Mouse (Mus musculus): ENCODE data around the gene Rps2. TPM values are rescaled to one million over a fixed set of nuclear protein-coding genes. Genes with fewer than 3 reads are reported as not detected.

Gene Rps2
- polyA plus RNA-seq, 1 experiment = 381 TPM

- peak within 1 kb of the TSS; percentile 87 for H3K4me3 ChIP-seq (ENCODE audit: insufficient read depth, poor library complexity, severe bottlenecking)
- TF ChIP-seq MAX (IDR thresholded peaks at IDR 0.05) (peak; percentile 24), CTCF (IDR thresholded peaks at IDR 0.05; ENCODE audit: control insufficient read depth, insufficient read depth, insufficient read length) (peak; percentile 20), USF1 (IDR thresholded peaks at IDR 0.05; ENCODE audit: low read depth) (no peak)
- no peaks in the 10 kb centered on the region for H3K27me3 ChIP-seq (ENCODE audit: control insufficient read depth, insufficient read depth, insufficient read length)
- H3K79me3 ChIP-seq (ENCODE audit: low read depth) = peaks cover 1% of the 10 kb centered on the region
- peaks cover 16% of the 10 kb centered on the region for H3K79me2 ChIP-seq (ENCODE audit: control insufficient read depth, insufficient read depth)
- peaks cover 18% of the 10 kb centered on the region for H3K36me3 ChIP-seq (ENCODE audit: control insufficient read depth, insufficient read depth)
- peak within 1 kb of the TSS; percentile 90 for H3ac ChIP-seq (ENCODE audit: control insufficient read depth, insufficient read length, low read depth)
Measured at GRCm38 (mm10) chr17:24696011-24696697, 21.8 kb upstream of the Rps2 start, which contains the start of the genes Gfer and Noxo1. Gene Gfer, minus strand, starts transcription at chr17:24696156. Gene Noxo1, plus strand, starts transcription at chr17:24696234.

GRCm38 (mm10) chr17:24697985-24698384, 19.9 kb upstream of the Rps2 start:
- Histone ChIP-seq H3K79me2 (ENCODE audit: control insufficient read depth, insufficient read depth) (peaks cover 16% of the 10 kb centered on the region), H3K79me3 (ENCODE audit: low read depth) (peaks cover 1% of the 10 kb centered on the region), H3ac (ENCODE audit: control insufficient read depth, insufficient read length, low read depth) (no peak overlapping the region), H3K4me3 (ENCODE audit: insufficient read depth, poor library complexity, severe bottlenecking) (no peak overlapping the region), H3K27me3 (ENCODE audit: control insufficient read depth, insufficient read depth, insufficient read length) (no peaks in the 10 kb centered on the region), H3K36me3 (ENCODE audit: control insufficient read depth, insufficient read depth) (peaks cover 32% of the 10 kb centered on the region)
- TF ChIP-seq USF1 (IDR thresholded peaks at IDR 0.05; ENCODE audit: low read depth) (no peak), MAX (IDR thresholded peaks at IDR 0.05) (no peak), MYOG (IDR thresholded peaks at IDR 0.05; ENCODE audit: control insufficient read depth, extremely low read depth, insufficient read length) (no peak), FOSL1 (IDR thresholded peaks at IDR 0.05; ENCODE audit: insufficient read depth, low read length, poor library complexity, severe bottlenecking) (no peak), MYOD1 (IDR thresholded peaks at IDR 0.05; ENCODE audit: control insufficient read depth, insufficient read length, low read depth) (no peak), CTCF (IDR thresholded peaks at IDR 0.05; ENCODE audit: control insufficient read depth, insufficient read depth, insufficient read length) (no peak), CEBPB (IDR thresholded peaks at IDR 0.05; ENCODE audit: low read depth) (no peak)

GRCm38 (mm10) chr17:24698715-24699114, 19.2 kb upstream of the Rps2 start:
- Histone ChIP-seq H3K36me3 (ENCODE audit: control insufficient read depth, insufficient read depth) (peaks cover 31% of the 10 kb centered on the region), H3K79me2 (ENCODE audit: control insufficient read depth, insufficient read depth) (peaks cover 16% of the 10 kb centered on the region)
- TF ChIP-seq FOSL1 (IDR thresholded peaks at IDR 0.05; ENCODE audit: insufficient read depth, low read length, poor library complexity, severe bottlenecking) (no peak), MYOD1 (IDR thresholded peaks at IDR 0.05; ENCODE audit: control insufficient read depth, insufficient read length, low read depth) (no peak), CTCF (IDR thresholded peaks at IDR 0.05; ENCODE audit: control insufficient read depth, insufficient read depth, insufficient read length) (no peak), MYOG (IDR thresholded peaks at IDR 0.05; ENCODE audit: control insufficient read depth, extremely low read depth, insufficient read length) (no peak), USF1 (IDR thresholded peaks at IDR 0.05; ENCODE audit: low read depth) (no peak), CEBPB (IDR thresholded peaks at IDR 0.05; ENCODE audit: low read depth) (no peak), MAX (IDR thresholded peaks at IDR 0.05) (no peak)

GRCm38 (mm10) chr17:24699473-24699872, 18.4 kb upstream of the Rps2 start:
- peaks cover 38% of the 10 kb centered on the region for H3K36me3 ChIP-seq (ENCODE audit: control insufficient read depth, insufficient read depth)
- no peak overlapping the region for H3ac ChIP-seq (ENCODE audit: control insufficient read depth, insufficient read length, low read depth)
- H3K79me3 ChIP-seq (ENCODE audit: low read depth) = peaks cover under 1% of the 10 kb centered on the region

More at GRCm38 (mm10) chr17:24698715-24699114, 19.2 kb upstream of the Rps2 start:
- Histone ChIP-seq H3K4me3 (ENCODE audit: insufficient read depth, poor library complexity, severe bottlenecking) (no peak overlapping the region), H3ac (ENCODE audit: control insufficient read depth, insufficient read length, low read depth) (no peak overlapping the region), H3K79me3 (ENCODE audit: low read depth) (peaks cover 1% of the 10 kb centered on the region), H3K27me3 (ENCODE audit: control insufficient read depth, insufficient read depth, insufficient read length) (no peaks in the 10 kb centered on the region)

GRCm38 (mm10) chr17:24701251-24701650, 16.7 kb upstream of the Rps2 start:
- TF ChIP-seq MAX (IDR thresholded peaks at IDR 0.05) = no peak
- no peak for TF ChIP-seq CTCF (IDR thresholded peaks at IDR 0.05; ENCODE audit: control insufficient read depth, insufficient read depth, insufficient read length)
- TF ChIP-seq MYOG (IDR thresholded peaks at IDR 0.05; ENCODE audit: control insufficient read depth, extremely low read depth, insufficient read length) = no peak
- TF ChIP-seq MYOD1 (IDR thresholded peaks at IDR 0.05; ENCODE audit: control insufficient read depth, insufficient read length, low read depth) = no peak
- TF ChIP-seq CEBPB (IDR thresholded peaks at IDR 0.05; ENCODE audit: low read depth) = no peak
- no peak for TF ChIP-seq USF1 (IDR thresholded peaks at IDR 0.05; ENCODE audit: low read depth)
- TF ChIP-seq FOSL1 (IDR thresholded peaks at IDR 0.05; ENCODE audit: insufficient read depth, low read length, poor library complexity, severe bottlenecking) = no peak
- Histone ChIP-seq H3K36me3 (ENCODE audit: control insufficient read depth, insufficient read depth) (peaks cover 49% of the 10 kb centered on the region), H3K4me3 (ENCODE audit: insufficient read depth, poor library complexity, severe bottlenecking) (no peak overlapping the region), H3K27me3 (ENCODE audit: control insufficient read depth, insufficient read depth, insufficient read length) (no peaks in the 10 kb centered on the region), H3ac (ENCODE audit: control insufficient read depth, insufficient read length, low read depth) (no peak overlapping the region), H3K79me3 (ENCODE audit: low read depth) (peaks cover 9% of the 10 kb centered on the region), H3K79me2 (ENCODE audit: control insufficient read depth, insufficient read depth) (peaks cover 12% of the 10 kb centered on the region)

More at GRCm38 (mm10) chr17:24699473-24699872, 18.4 kb upstream of the Rps2 start:
- TF ChIP-seq MYOG (IDR thresholded peaks at IDR 0.05; ENCODE audit: control insufficient read depth, extremely low read depth, insufficient read length) (no peak), CTCF (IDR thresholded peaks at IDR 0.05; ENCODE audit: control insufficient read depth, insufficient read depth, insufficient read length) (no peak), MYOD1 (IDR thresholded peaks at IDR 0.05; ENCODE audit: control insufficient read depth, insufficient read length, low read depth) (no peak), CEBPB (IDR thresholded peaks at IDR 0.05; ENCODE audit: low read depth) (no peak), FOSL1 (IDR thresholded peaks at IDR 0.05; ENCODE audit: insufficient read depth, low read length, poor library complexity, severe bottlenecking) (no peak), USF1 (IDR thresholded peaks at IDR 0.05; ENCODE audit: low read depth) (no peak), MAX (IDR thresholded peaks at IDR 0.05) (no peak)
- H3K79me2 ChIP-seq (ENCODE audit: control insufficient read depth, insufficient read depth) = peaks cover 13% of the 10 kb centered on the region
- no peaks in the 10 kb centered on the region for H3K27me3 ChIP-seq (ENCODE audit: control insufficient read depth, insufficient read depth, insufficient read length)
- H3K4me3 ChIP-seq (ENCODE audit: insufficient read depth, poor library complexity, severe bottlenecking) = no peak overlapping the region

Measured in C2C12 (cell line).